In the genomic region with DNA sequence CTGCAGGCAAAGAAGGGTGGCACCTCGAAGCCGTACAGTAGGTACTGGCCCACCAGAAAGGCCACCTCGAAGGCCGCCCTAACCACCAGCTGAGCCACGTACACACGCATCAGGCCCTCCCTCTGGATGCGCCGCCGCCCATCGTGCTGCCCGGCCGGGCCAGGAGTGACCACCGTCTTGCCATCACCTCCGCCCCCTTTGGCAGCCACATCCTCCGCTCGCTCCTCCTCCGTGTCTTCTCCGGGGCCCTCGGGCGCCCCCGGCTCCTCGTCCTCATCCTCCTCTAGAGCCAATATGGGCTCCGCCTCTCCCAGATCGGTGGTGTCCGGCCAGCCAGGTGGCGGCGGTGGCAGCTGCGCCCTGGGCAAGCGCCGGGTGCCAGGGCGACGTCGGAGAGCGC, we compare ENCODE assay signal across 9 mouse cellular contexts. TPM values are rescaled to one million over a fixed set of nuclear protein-coding genes. Genes with fewer than 3 reads are reported as not detected.
DNase-seq lines count a peak whose midpoint lies in the region; ATAC-seq lines count a peak whose summit lies in the region.
"Had no signal": no experiment of that assay in that cellular context is flagged by ENCODE, and none has a peak within 500 bp of the region (broad histone marks: within the 10 kb centered on the region; RNA-seq: fewer than 3 reads in every experiment).

No protein-coding gene starts in this region.

- ATAC-seq in hindbrain, embryonic 14.5 days (ENCODE audit: low FRiP score), result no peak
- no peak for ATAC-seq in midbrain, embryonic 11.5 days (ENCODE audit: low FRiP score)
- ATAC-seq in midbrain, embryonic 16.5 days, result no peak
- ATAC-seq in intestine, embryonic 16.5 days, result no peak
- ATAC-seq in stomach, embryonic 16.5 days (ENCODE audit: insufficient read depth, low FRiP score), result no peak

- DNase-seq in hindbrain, embryonic 10.5 days (ENCODE audit: low spot score), result no peak
- DNase-seq in hindbrain, embryonic 14.5 days (ENCODE audit: low spot score), result no peak
- DNase-seq in midbrain, embryonic 11.5 days (ENCODE audit: low spot score, missing footprints), result peak; percentile 82
- DNase-seq in adrenal gland, adult 8-10 months, result no peak
- DNase-seq: cerebellum, adult 18-20 months had no signal

- WGBS in hindbrain, embryonic 10.5 days, result 8% methylated on average over 34 of the region's 34 CpGs
- 10% methylated on average over 34 of the region's 34 CpGs for WGBS in hindbrain, embryonic 14.5 days
- 8% methylated on average over 33 of the region's 34 CpGs for WGBS in midbrain, embryonic 11.5 days
- 7% methylated on average over 31 of the region's 34 CpGs for WGBS in midbrain, embryonic 16.5 days
- WGBS in intestine, embryonic 16.5 days, result 6% methylated on average over 34 of the region's 34 CpGs
- WGBS in stomach, embryonic 16.5 days, result 5% methylated on average over 34 of the region's 34 CpGs

- no peaks in the 10 kb centered on the region for H3K9me3 ChIP-seq in hindbrain, embryonic 10.5 days
- no peaks in the 10 kb centered on the region for H3K9me3 ChIP-seq in hindbrain, embryonic 14.5 days (ENCODE audit: control insufficient read depth, low read length)
- H3K9me3 ChIP-seq in midbrain, embryonic 11.5 days (ENCODE audit: control insufficient read depth, low read length), result no peaks in the 10 kb centered on the region
- H3K9me3 ChIP-seq in midbrain, embryonic 16.5 days (replicated peaks; ENCODE audit: control insufficient read depth, low read length, poor library complexity, severe bottlenecking), result no peaks in the 10 kb centered on the region
- H3K9me3 ChIP-seq in intestine, embryonic 16.5 days (ENCODE audit: control insufficient read depth, low read length), result no peaks in the 10 kb centered on the region
- no peaks in the 10 kb centered on the region for H3K9me3 ChIP-seq in stomach, embryonic 16.5 days (replicated peaks; ENCODE audit: control insufficient read depth, low read length)

- peak overlapping the region; percentile 30; the same call in 1 of the 2 replicates for H3K4me3 ChIP-seq in hindbrain, embryonic 10.5 days
- H3K4me3 ChIP-seq in hindbrain, embryonic 14.5 days (replicated peaks; ENCODE audit: low read length), result no peak overlapping the region
- H3K4me3 ChIP-seq in midbrain, embryonic 11.5 days (ENCODE audit: low read depth, low read length), result no peak overlapping the region
- H3K4me3 ChIP-seq in midbrain, embryonic 16.5 days (ENCODE audit: low read depth, low read length), result no peak overlapping the region
- peak overlapping the region; percentile 22 for H3K4me3 ChIP-seq in intestine, embryonic 16.5 days (ENCODE audit: low read length)
- H3K4me3 ChIP-seq in stomach, embryonic 16.5 days (replicated peaks; ENCODE audit: low read length), result peak overlapping the region; percentile 25

- no peak overlapping the region for H3K9ac ChIP-seq in hindbrain, embryonic 14.5 days
- no peak overlapping the region for H3K9ac ChIP-seq in midbrain, embryonic 11.5 days (ENCODE audit: low read length)
- no peak overlapping the region for H3K9ac ChIP-seq in midbrain, embryonic 16.5 days (ENCODE audit: low read depth, low read length)
- 0 out of 2 replicates have a peak overlapping the region, but pooled peaks have one; percentile 18 for H3K9ac ChIP-seq in intestine, embryonic 16.5 days (ENCODE audit: low read depth, low read length)
- H3K9ac ChIP-seq in stomach, embryonic 16.5 days (ENCODE audit: low read length), result peak overlapping the region; percentile 48; the same call in 1 of the 2 replicates

- no peaks in the 10 kb centered on the region for H3K36me3 ChIP-seq in hindbrain, embryonic 10.5 days
- no peaks in the 10 kb centered on the region for H3K36me3 ChIP-seq in hindbrain, embryonic 14.5 days (replicated peaks; ENCODE audit: control insufficient read depth, insufficient read depth)
- no peaks in the 10 kb centered on the region for H3K36me3 ChIP-seq in midbrain, embryonic 11.5 days (ENCODE audit: control insufficient read depth, insufficient read depth, low read length)
- no peaks in the 10 kb centered on the region for H3K36me3 ChIP-seq in midbrain, embryonic 16.5 days (ENCODE audit: control insufficient read depth, insufficient read depth, low read length)
- H3K36me3 ChIP-seq in intestine, embryonic 16.5 days (ENCODE audit: control insufficient read depth, insufficient read depth, low read length), result no peaks in the 10 kb centered on the region
- H3K36me3 ChIP-seq in stomach, embryonic 16.5 days (ENCODE audit: control insufficient read depth, insufficient read depth, low read length), result no peaks in the 10 kb centered on the region

- peaks cover 70% of the 10 kb centered on the region for H3K27me3 ChIP-seq in hindbrain, embryonic 10.5 days (ENCODE audit: insufficient read depth, poor library complexity, severe bottlenecking)
- H3K27me3 ChIP-seq in hindbrain, embryonic 14.5 days (ENCODE audit: control insufficient read depth, insufficient read depth, low read length), result peaks cover 49% of the 10 kb centered on the region
- H3K27me3 ChIP-seq in midbrain, embryonic 11.5 days (ENCODE audit: control insufficient read depth, insufficient read depth, low read length), result peaks cover 42% of the 10 kb centered on the region
- peaks cover 46% of the 10 kb centered on the region for H3K27me3 ChIP-seq in midbrain, embryonic 16.5 days (ENCODE audit: control insufficient read depth, insufficient read depth, low read depth, low read length)
- peaks cover 56% of the 10 kb centered on the region for H3K27me3 ChIP-seq in intestine, embryonic 16.5 days (replicated peaks; ENCODE audit: control insufficient read depth, insufficient read depth, low read length)
- H3K27me3 ChIP-seq in stomach, embryonic 16.5 days (ENCODE audit: control insufficient read depth, insufficient read depth, low read length), result peaks cover 56% of the 10 kb centered on the region

- H3K4me2 ChIP-seq in hindbrain, embryonic 14.5 days (replicated peaks), result no peak overlapping the region
- no peak overlapping the region for H3K4me2 ChIP-seq in midbrain, embryonic 11.5 days
- H3K4me2 ChIP-seq in midbrain, embryonic 16.5 days (ENCODE audit: low read length), result no peak overlapping the region
- peak overlapping the region; percentile 32; the same call in 1 of the 2 replicates for H3K4me2 ChIP-seq in intestine, embryonic 16.5 days (ENCODE audit: low read depth, low read length)
- H3K4me2 ChIP-seq in stomach, embryonic 16.5 days (ENCODE audit: low read depth, low read length), result peak overlapping the region; percentile 35

- H3K4me1 ChIP-seq in hindbrain, embryonic 10.5 days (replicated peaks), result peaks cover 14% of the 10 kb centered on the region
- no peaks in the 10 kb centered on the region for H3K4me1 ChIP-seq in hindbrain, embryonic 14.5 days (replicated peaks; ENCODE audit: control insufficient read depth, insufficient read depth, low read length)
- no peaks in the 10 kb centered on the region for H3K4me1 ChIP-seq in midbrain, embryonic 11.5 days (ENCODE audit: control insufficient read depth, insufficient read depth, low read length)
- no peaks in the 10 kb centered on the region for H3K4me1 ChIP-seq in midbrain, embryonic 16.5 days (ENCODE audit: control insufficient read depth, insufficient read depth, low read length)
- peaks cover 4% of the 10 kb centered on the region; the same call in 1 of the 2 replicates for H3K4me1 ChIP-seq in intestine, embryonic 16.5 days (ENCODE audit: control insufficient read depth, insufficient read depth, low read length)
- H3K4me1 ChIP-seq in stomach, embryonic 16.5 days (ENCODE audit: control insufficient read depth, insufficient read depth, low read length), result no peaks in the 10 kb centered on the region

- no peak overlapping the region for H3K27ac ChIP-seq in hindbrain, embryonic 10.5 days
- H3K27ac ChIP-seq in hindbrain, embryonic 14.5 days, result no peak overlapping the region
- H3K27ac ChIP-seq in midbrain, embryonic 11.5 days (ENCODE audit: low read depth, low read length), result no peak overlapping the region
- H3K27ac ChIP-seq in midbrain, embryonic 16.5 days (ENCODE audit: low read length), result no peak overlapping the region
- no peak overlapping the region for H3K27ac ChIP-seq in intestine, embryonic 16.5 days (ENCODE audit: low read length)
- no peak overlapping the region for H3K27ac ChIP-seq in stomach, embryonic 16.5 days (ENCODE audit: low read length)
- H3K27ac ChIP-seq: macrophage had no signal

RNA-seq across cellular contexts. Expression of gene Gjc2, which starts 6.1 kb away (rescaled TPM):
- 0.14 and 0.20 TPM in 2 replicates for polyA plus RNA-seq in hindbrain, embryonic 10.5 days (2016; fragmentation: Nextera tagmentation; extraction: Ambion mirVana)
- 0.12 and 0.35 TPM in 2 replicates for polyA plus RNA-seq in hindbrain, embryonic 14.5 days (2014; fragmentation: Nextera tagmentation; extraction: Ambion mirVana)
- polyA plus RNA-seq in midbrain, embryonic 11.5 days (2014; fragmentation: Nextera tagmentation; extraction: Ambion mirVana), result not detected in 2 replicates
- 0.21 and 0.30 TPM in 2 replicates for polyA plus RNA-seq in midbrain, embryonic 16.5 days (2015; fragmentation: Nextera tagmentation; extraction: Ambion mirVana)
- 0.81 and 1.4 TPM in 2 replicates for polyA plus RNA-seq in intestine, embryonic 16.5 days (2015; fragmentation: Nextera tagmentation; extraction: Ambion mirVana)
- 0.62 and 0.64 TPM in 2 replicates for polyA plus RNA-seq in stomach, embryonic 16.5 days (2015; fragmentation: Nextera tagmentation; extraction: Ambion mirVana)
- total RNA-seq in adrenal gland, adult 8-10 months (2022), result 1 to 10 TPM in 2 of 4 experiments, under 1 TPM in 2; 0.66 to 1.4 (median 1.2) TPM
- polyA plus RNA-seq: macrophage had no signal

RNA-seq across cellular contexts. Expression of gene Iba57, which starts 13.4 kb away (rescaled TPM):
- polyA plus RNA-seq in hindbrain, embryonic 10.5 days (2016; fragmentation: Nextera tagmentation; extraction: Ambion mirVana), result 4.8 and 7.1 TPM in 2 replicates
- polyA plus RNA-seq in hindbrain, embryonic 14.5 days (2014; fragmentation: Nextera tagmentation; extraction: Ambion mirVana), result 3.4 and 3.7 TPM in 2 replicates
- polyA plus RNA-seq in midbrain, embryonic 11.5 days (2014; fragmentation: Nextera tagmentation; extraction: Ambion mirVana), result 2.1 and 3.5 TPM in 2 replicates
- polyA plus RNA-seq in midbrain, embryonic 16.5 days (2015; fragmentation: Nextera tagmentation; extraction: Ambion mirVana), result 7.3 and 7.6 TPM in 2 replicates
- 7.4 and 7.7 TPM in 2 replicates for polyA plus RNA-seq in intestine, embryonic 16.5 days (2015; fragmentation: Nextera tagmentation; extraction: Ambion mirVana)
- 7.0 and 9.3 TPM in 2 replicates for polyA plus RNA-seq in stomach, embryonic 16.5 days (2015; fragmentation: Nextera tagmentation; extraction: Ambion mirVana)
- 10 to 100 TPM; 19.3 to 23.3 (median 21.1) TPM for total RNA-seq in adrenal gland, adult 8-10 months (2022)

RNA-seq across cellular contexts. Expression of gene Guk1, which starts 15.1 kb away (rescaled TPM):
- polyA plus RNA-seq in hindbrain, embryonic 10.5 days (2016; fragmentation: Nextera tagmentation; extraction: Ambion mirVana), result 113 and 119 TPM in 2 replicates
- polyA plus RNA-seq in hindbrain, embryonic 14.5 days (2014; fragmentation: Nextera tagmentation; extraction: Ambion mirVana), result 248 and 249 TPM in 2 replicates
- 92.9 and 96.6 TPM in 2 replicates for polyA plus RNA-seq in midbrain, embryonic 11.5 days (2014; fragmentation: Nextera tagmentation; extraction: Ambion mirVana)
- polyA plus RNA-seq in midbrain, embryonic 16.5 days (2015; fragmentation: Nextera tagmentation; extraction: Ambion mirVana), result 242 and 261 TPM in 2 replicates
- 114 and 115 TPM in 2 replicates for polyA plus RNA-seq in intestine, embryonic 16.5 days (2015; fragmentation: Nextera tagmentation; extraction: Ambion mirVana)
- polyA plus RNA-seq in stomach, embryonic 16.5 days (2015; fragmentation: Nextera tagmentation; extraction: Ambion mirVana), result 128 and 129 TPM in 2 replicates
- 10 to 100 TPM; 67.1 to 80.4 (median 72.1) TPM for total RNA-seq in adrenal gland, adult 8-10 months (2022)

RNA-seq across cellular contexts. Expression of gene Mrpl55, which starts 25.4 kb away (rescaled TPM):
- 123 and 129 TPM in 2 replicates for polyA plus RNA-seq in hindbrain, embryonic 10.5 days (2016; fragmentation: Nextera tagmentation; extraction: Ambion mirVana)
- 88.2 and 98.7 TPM in 2 replicates for polyA plus RNA-seq in hindbrain, embryonic 14.5 days (2014; fragmentation: Nextera tagmentation; extraction: Ambion mirVana)
- polyA plus RNA-seq in midbrain, embryonic 11.5 days (2014; fragmentation: Nextera tagmentation; extraction: Ambion mirVana), result 88.7 and 93.3 TPM in 2 replicates
- polyA plus RNA-seq in midbrain, embryonic 16.5 days (2015; fragmentation: Nextera tagmentation; extraction: Ambion mirVana), result 80.3 and 91.1 TPM in 2 replicates
- 101 and 104 TPM in 2 replicates for polyA plus RNA-seq in intestine, embryonic 16.5 days (2015; fragmentation: Nextera tagmentation; extraction: Ambion mirVana)
- polyA plus RNA-seq in stomach, embryonic 16.5 days (2015; fragmentation: Nextera tagmentation; extraction: Ambion mirVana), result 75.5 and 78.9 TPM in 2 replicates
- 10 to 100 TPM; 46.0 to 53.6 (median 47.1) TPM for total RNA-seq in adrenal gland, adult 8-10 months (2022)

RNA-seq across cellular contexts. Expression of gene 2310033P09Rik, which starts 31.2 kb away (rescaled TPM):
- 42.2 and 43.1 TPM in 2 replicates for polyA plus RNA-seq in hindbrain, embryonic 10.5 days (2016; fragmentation: Nextera tagmentation; extraction: Ambion mirVana)
- polyA plus RNA-seq in hindbrain, embryonic 14.5 days (2014; fragmentation: Nextera tagmentation; extraction: Ambion mirVana), result 21.4 and 25.0 TPM in 2 replicates
- 41.7 and 42.0 TPM in 2 replicates for polyA plus RNA-seq in midbrain, embryonic 11.5 days (2014; fragmentation: Nextera tagmentation; extraction: Ambion mirVana)
- 25.0 and 25.2 TPM in 2 replicates for polyA plus RNA-seq in midbrain, embryonic 16.5 days (2015; fragmentation: Nextera tagmentation; extraction: Ambion mirVana)
- 32.7 and 33.1 TPM in 2 replicates for polyA plus RNA-seq in intestine, embryonic 16.5 days (2015; fragmentation: Nextera tagmentation; extraction: Ambion mirVana)
- 22.5 and 24.9 TPM in 2 replicates for polyA plus RNA-seq in stomach, embryonic 16.5 days (2015; fragmentation: Nextera tagmentation; extraction: Ambion mirVana)
- 10 to 100 TPM; 25.8 to 31.2 (median 29.6) TPM for total RNA-seq in adrenal gland, adult 8-10 months (2022)

Comparison
In these comparisons a context has a peak if more than half of its experiments do, and no peak if none do; other contexts are left out.
1. H3K4me3 ChIP-seq: peak in hindbrain, embryonic 10.5 days (single experiment), intestine, embryonic 16.5 days (single experiment) and stomach, embryonic 16.5 days (single experiment); none in hindbrain, embryonic 14.5 days (single experiment), midbrain, embryonic 11.5 days (single experiment) and midbrain, embryonic 16.5 days (single experiment).
2. H3K4me2 ChIP-seq: peak in intestine, embryonic 16.5 days (single experiment) and stomach, embryonic 16.5 days (single experiment); none in hindbrain, embryonic 14.5 days (single experiment), midbrain, embryonic 11.5 days (single experiment) and midbrain, embryonic 16.5 days (single experiment).
3. H3K9ac ChIP-seq: peak in intestine, embryonic 16.5 days (single experiment) and stomach, embryonic 16.5 days (single experiment); none in hindbrain, embryonic 14.5 days (single experiment), midbrain, embryonic 11.5 days (single experiment) and midbrain, embryonic 16.5 days (single experiment).